ENCODE assay signal across 27 mouse cellular contexts in the genomic region with DNA sequence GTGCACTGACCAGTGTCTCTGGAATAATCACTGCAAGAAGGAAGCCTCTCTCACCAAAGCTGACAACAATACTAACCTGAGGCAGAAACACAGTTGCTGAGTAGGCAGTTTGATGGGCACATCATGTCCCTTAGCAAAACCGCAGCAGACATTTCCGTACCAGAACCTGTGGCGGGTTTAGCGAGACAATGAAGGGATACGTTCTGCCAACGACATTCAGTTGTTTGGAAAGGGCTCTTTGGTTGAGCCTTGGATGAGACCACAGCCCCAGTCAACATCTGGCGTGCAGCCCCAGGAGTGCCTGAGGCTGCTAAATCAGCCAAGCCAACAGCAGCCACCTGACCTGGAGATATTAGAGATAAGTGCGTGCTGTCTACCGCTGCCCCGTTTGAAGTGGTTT. TPM values are rescaled to one million over a fixed set of nuclear protein-coding genes. Genes with fewer than 3 reads are reported as not detected.
DNase-seq lines count a peak whose midpoint lies in the region; ATAC-seq lines count a peak whose summit lies in the region.
"Had no signal": no experiment of that assay in that cellular context is flagged by ENCODE, and none has a peak within 500 bp of the region (broad histone marks: within the 10 kb centered on the region; RNA-seq: fewer than 3 reads in every experiment).

No protein-coding gene starts in this region.

- H3K9ac ChIP-seq in midbrain, embryonic 15.5 days, result no peak overlapping the region
- H3K9ac ChIP-seq: embryonic facial prominence, embryonic 13.5 days; forebrain, embryonic 13.5 days; heart, embryonic 15.5 days; hindbrain, embryonic 15.5 days; limb, embryonic 15.5 days; liver, embryonic 14.5 days; lung, embryonic 14.5 days had no signal

- no peak overlapping the region for H3K27ac ChIP-seq in limb, embryonic 10.5 days
- H3K27ac ChIP-seq in midbrain, embryonic 15.5 days, result no peak overlapping the region
- H3K27ac ChIP-seq: embryonic facial prominence, embryonic 13.5 days; forebrain, embryonic 13.5 days; gastrocnemius, adult 2 months; heart, embryonic 15.5 days; hindbrain, embryonic 15.5 days; limb, embryonic 15.5 days; liver, embryonic 14.5 days had no signal

- H3K4me1 ChIP-seq in limb, embryonic 10.5 days, result peaks cover 19% of the 10 kb centered on the region
- H3K4me1 ChIP-seq in midbrain, embryonic 15.5 days, result no peaks in the 10 kb centered on the region
- H3K4me1 ChIP-seq: forebrain, embryonic 13.5 days; hindbrain, embryonic 15.5 days had no signal

- intact Hi-C loops in left cerebral cortex, postnatal 4 days (cut with DNase I), result no loop called here

- H3K27me3 ChIP-seq in limb, embryonic 10.5 days (ENCODE audit: low read depth, poor library complexity, severe bottlenecking), result no peaks in the 10 kb centered on the region
- no peaks in the 10 kb centered on the region for H3K27me3 ChIP-seq in midbrain, embryonic 15.5 days (replicated peaks)
- H3K27me3 ChIP-seq: embryonic facial prominence, embryonic 13.5 days; forebrain, embryonic 13.5 days; heart, embryonic 15.5 days; hindbrain, embryonic 15.5 days; limb, embryonic 15.5 days had no signal

- H3K4me3 ChIP-seq in limb, embryonic 10.5 days, result no peak overlapping the region
- H3K4me3 ChIP-seq in midbrain, embryonic 15.5 days, result no peak overlapping the region
- H3K4me3 ChIP-seq: embryonic facial prominence, embryonic 13.5 days; forebrain, embryonic 13.5 days; gastrocnemius, adult 2 months; heart, embryonic 15.5 days; hindbrain, embryonic 15.5 days; limb, embryonic 15.5 days had no signal

- WGBS in limb, embryonic 10.5 days, result 33% methylated on average over 10 of the region's 10 CpGs
- WGBS in midbrain, embryonic 15.5 days, result 82% methylated on average over 10 of the region's 10 CpGs

- no peaks in the 10 kb centered on the region for H3K9me3 ChIP-seq in limb, embryonic 10.5 days (replicated peaks)
- no peaks in the 10 kb centered on the region for H3K9me3 ChIP-seq in midbrain, embryonic 15.5 days
- H3K9me3 ChIP-seq: embryonic facial prominence, embryonic 13.5 days; forebrain, embryonic 13.5 days; G1E; heart, embryonic 15.5 days; hindbrain, embryonic 15.5 days; limb, embryonic 15.5 days had no signal

- no peaks in the 10 kb centered on the region for H3K36me3 ChIP-seq in limb, embryonic 10.5 days
- no peaks in the 10 kb centered on the region for H3K36me3 ChIP-seq in midbrain, embryonic 15.5 days (replicated peaks)
- H3K36me3 ChIP-seq: embryonic facial prominence, embryonic 13.5 days; G1E; heart, embryonic 15.5 days; hindbrain, embryonic 15.5 days; limb, embryonic 15.5 days had no signal

- ATAC-seq in midbrain, embryonic 15.5 days (replicated peaks), result no peak
- ATAC-seq: forebrain, embryonic 13.5 days had no signal

- H3K4me2 ChIP-seq in midbrain, embryonic 15.5 days, result no peak overlapping the region
- H3K4me2 ChIP-seq: embryonic facial prominence, embryonic 13.5 days; forebrain, embryonic 13.5 days; heart, embryonic 15.5 days; hindbrain, embryonic 15.5 days; limb, embryonic 15.5 days; lung, embryonic 14.5 days had no signal

- peak; percentile 14 for DNase-seq in adrenal gland, postnatal 14 days
- no peak for DNase-seq in adrenal gland, postnatal 4 days (ENCODE audit: low spot score in 2 of 2)
- peak; percentile 53 for DNase-seq in limb, embryonic 10.5 days (ENCODE audit: low spot score)
- DNase-seq in thymus, postnatal 0 days (ENCODE audit: low spot score), result peak; percentile 72
- no peak for DNase-seq in kidney, postnatal 4 days
- DNase-seq in left cerebral cortex, postnatal 4 days, result no peak
- DNase-seq in lung, postnatal 14 days, result no peak
- DNase-seq: adrenal gland, postnatal 10 days; cerebellum, adult 9-10 months; gastrocnemius, adult 2 months; kidney, adult 9 months; kidney, postnatal 14 days; layer of hippocampus, postnatal 36 days; lung, embryonic 14.5 days; lung, postnatal 4 days had no signal

RNA-seq across cellular contexts. Expression of a gene that starts 51.4 kb away (rescaled TPM):
- total RNA-seq in adrenal gland, postnatal 14 days (2021), result 0.26 and 0.34 TPM in 2 replicates
- total RNA-seq in adrenal gland, postnatal 4 days (2021), result 1 to 10 TPM in 1 of 2 experiments, under 1 TPM in 1; 0.42 to 1.0 TPM
- polyA plus RNA-seq in limb, embryonic 10.5 days (2016; fragmentation: Nextera tagmentation; extraction: Ambion mirVana), result 0.06 and 0.15 TPM in 2 replicates
- 0.03 TPM in 1 of 2 replicates, not detected in the other for polyA plus RNA-seq in thymus, postnatal 0 days (2015; fragmentation: Nextera tagmentation; extraction: Ambion mirVana)
- 4.6 and 5.5 TPM in 2 replicates for polyA plus RNA-seq in midbrain, embryonic 15.5 days (2015; fragmentation: Nextera tagmentation; extraction: Ambion mirVana)
- total RNA-seq in left cerebral cortex, postnatal 4 days (2021), result under 1 TPM; 0.08 to 0.70 TPM
- total RNA-seq: common myeloid progenitor, adult 5-6 weeks; hematopoietic stem cell, adult 5-6 weeks; megakaryocyte-erythroid progenitor cell, adult 5-6 weeks; neutrophil, adult 5-6 weeks had no signal
- polyA plus RNA-seq: G1E had no signal

Comparison
In these comparisons a context has a peak if more than half of its experiments do, and no peak if none do; other contexts are left out.
1. DNase-seq: peak in adrenal gland, postnatal 14 days (single experiment), limb, embryonic 10.5 days (single experiment) and thymus, postnatal 0 days (single experiment); none in adrenal gland, postnatal 4 days (0 of 2), kidney, postnatal 4 days (0 of 2), left cerebral cortex, postnatal 4 days (single experiment) and lung, postnatal 14 days (single experiment).